Mouse (Mus musculus) myocyte (in vitro differentiated cells): Measurements from ENCODE around the gene Cntrob.

Source experiments
- CEBPB ChIP-seq: IDR thresholded peaks from 2 replicates; pipeline ENCODE4 v1.6.1; 2011; ENCODE audit warnings: mild to moderate bottlenecking, moderate library complexity; ENCODE audit not compliant: poor library complexity, insufficient read depth, severe bottlenecking
- E2F4 ChIP-seq: IDR thresholded peaks from one replicate; pipeline ENCODE4 v1.6.1; 2011; ENCODE audit warnings: mild to moderate bottlenecking, control low read depth, moderate library complexity; ENCODE audit not compliant: insufficient read depth
- MAX ChIP-seq: IDR thresholded peaks from one replicate; pipeline ENCODE4 v1.6.1; 2011; ENCODE audit warnings: low read depth, mild to moderate bottlenecking, control low read depth
- MYOD1 ChIP-seq, 3 experiments: IDR thresholded peaks; one replicate each; pipeline ENCODE4 v1.6.1; 2011; ENCODE audit warnings: control low read depth in 2 of 3, low read depth in 2 of 3, mild to moderate bottlenecking in 2 of 3, moderate library complexity in 1 of 3; ENCODE audit not compliant: insufficient read length in 2 of 3, control insufficient read depth in 1 of 3
- MYOG ChIP-seq, 3 experiments: IDR thresholded peaks; one replicate each; pipeline ENCODE4 v1.6.1; 2011; ENCODE audit warnings: control low read depth in 2 of 3, low read depth in 2 of 3, mild to moderate bottlenecking in 2 of 3; ENCODE audit not compliant: insufficient read length in 2 of 3, control insufficient read depth in 1 of 3, insufficient read depth in 1 of 3
- POLR2A ChIP-seq: IDR thresholded peaks from one replicate; pipeline ENCODE4 v1.6.1; 2011; ENCODE audit warnings: low read depth, mild to moderate bottlenecking, control low read depth, moderate library complexity; ENCODE audit not compliant: insufficient read length
- POLR2AphosphoS2 ChIP-seq: IDR thresholded peaks from one replicate; pipeline ENCODE4 v1.6.1; 2011; ENCODE audit warnings: low read depth, control low read depth; ENCODE audit not compliant: insufficient read length
- REST ChIP-seq: IDR thresholded peaks from one replicate; pipeline ENCODE4 v1.6.1; 2011; ENCODE audit warnings: mild to moderate bottlenecking, control low read depth, moderate library complexity; ENCODE audit not compliant: insufficient read depth, insufficient read length
- SRF ChIP-seq: IDR thresholded peaks from one replicate; pipeline ENCODE4 v1.6.1; 2011; ENCODE audit warnings: low read depth; ENCODE audit not compliant: control insufficient read depth, insufficient read length
- TCF12 ChIP-seq: IDR thresholded peaks from one replicate; pipeline ENCODE4 v1.6.1; 2011; ENCODE audit warnings: mild to moderate bottlenecking, control low read depth; ENCODE audit not compliant: poor library complexity, insufficient read depth, severe bottlenecking
- TCF3 ChIP-seq: IDR thresholded peaks from one replicate; pipeline ENCODE4 v1.6.1; 2011; ENCODE audit warnings: low read depth, control low read depth; ENCODE audit not compliant: insufficient read length
- USF1 ChIP-seq: IDR thresholded peaks from one replicate; pipeline ENCODE4 v1.6.1; 2011; ENCODE audit warnings: low read depth, mild to moderate bottlenecking, control low read depth, moderate library complexity

GRCm38 (mm10) chr11:69305291-69305690 lies 18.3 kb downstream of the Cntrob start:
- no peak for TF ChIP-seq SRF
- TF ChIP-seq MYOD1 (IDR thresholded peaks at IDR 0.05; ENCODE audit: control insufficient read depth in 1 of 3, insufficient read length in 2 of 3, low read depth in 2 of 3), result no peak
- TF ChIP-seq MAX, result no peak
- TF ChIP-seq MYOG (IDR thresholded peaks at IDR 0.05; ENCODE audit: control insufficient read depth in 1 of 3, insufficient read depth in 1 of 3, insufficient read length in 2 of 3, low read depth in 2 of 3), result no peak
- TF ChIP-seq POLR2A, result no peak
- TF ChIP-seq TCF12, result no peak
- no peak for TF ChIP-seq E2F4
- TF ChIP-seq REST, result no peak
- TF ChIP-seq USF1, result no peak
- TF ChIP-seq TCF3, result no peak
- TF ChIP-seq CEBPB, result no peak
- no peak for TF ChIP-seq POLR2AphosphoS2
